Mouse (Mus musculus) testis, adult 2 months (tissue): ENCODE results near the gene Ccnt2. TPM values are rescaled to one million over a fixed set of nuclear protein-coding genes. Genes with fewer than 3 reads are reported as not detected.
A peak's percentile ranks its signal among the peaks of the same experiment; 100 is the strongest.
"Not testable (repeated sequence)": the region's sequence is repeated elsewhere in the genome, so short reads cannot be mapped to it uniquely, and the experiment has no call there.

Experiments used
- H3K27ac ChIP-seq: fragments of 200-500 bp; 2 replicates; pipeline ENCODE4 v1.5.1; 2012; ENCODE audit warnings: low read depth, low read length; ENCODE audit not compliant: control insufficient read depth, insufficient read depth
- H3K27me3 ChIP-seq: fragments of 200-500 bp; 2 replicates; pipeline ENCODE4 v1.6.1; 2012; ENCODE audit warnings: mild to moderate bottlenecking, low read length, moderate library complexity; ENCODE audit not compliant: control insufficient read depth, insufficient read depth
- H3K36me3 ChIP-seq: fragments of 200-500 bp; 2 replicates; pipeline ENCODE4 v1.6.1; 2012; ENCODE audit warnings: mild to moderate bottlenecking, low read length; ENCODE audit not compliant: control insufficient read depth, insufficient read depth
- H3K4me1 ChIP-seq: fragments of 200-500 bp; 2 replicates; pipeline ENCODE4 v1.6.1; 2012; ENCODE audit warnings: low read length; ENCODE audit not compliant: control insufficient read depth, insufficient read depth
- H3K4me3 ChIP-seq: fragments of 200-500 bp; 2 replicates; pipeline ENCODE4 v1.5.1; 2012; ENCODE audit warnings: low read depth, mild to moderate bottlenecking, low read length, moderate library complexity, mixed read lengths; ENCODE audit not compliant: control insufficient read depth
- CTCF ChIP-seq: fragments of 200-500 bp; IDR thresholded peaks from 2 replicates; pipeline ENCODE4 v1.5.1; 2012; ENCODE audit warnings: low read depth, mild to moderate bottlenecking, inconsistent platforms, low read length, moderate library complexity; ENCODE audit not compliant: control insufficient read depth, insufficient read depth, insufficient replicate concordance
- POLR2A ChIP-seq: fragments of 200-500 bp; IDR thresholded peaks from 2 replicates; pipeline ENCODE4 v1.6.1; 2012; ENCODE audit warnings: low read depth, mild to moderate bottlenecking, inconsistent platforms, low read length, moderate library complexity; ENCODE audit not compliant: control insufficient read depth
- polyA plus RNA-seq: library from polyadenylated mRNA; depleted of rRNA; stranded (reverse); fragments of >200 nt; gene quantifications from 2 replicates; pipeline ENCODE4 v1.2.3, GENCODE M21; 2012

Ccnt2 gene
- polyA plus RNA-seq, 1 experiment: 10.9 TPM

DNA sequence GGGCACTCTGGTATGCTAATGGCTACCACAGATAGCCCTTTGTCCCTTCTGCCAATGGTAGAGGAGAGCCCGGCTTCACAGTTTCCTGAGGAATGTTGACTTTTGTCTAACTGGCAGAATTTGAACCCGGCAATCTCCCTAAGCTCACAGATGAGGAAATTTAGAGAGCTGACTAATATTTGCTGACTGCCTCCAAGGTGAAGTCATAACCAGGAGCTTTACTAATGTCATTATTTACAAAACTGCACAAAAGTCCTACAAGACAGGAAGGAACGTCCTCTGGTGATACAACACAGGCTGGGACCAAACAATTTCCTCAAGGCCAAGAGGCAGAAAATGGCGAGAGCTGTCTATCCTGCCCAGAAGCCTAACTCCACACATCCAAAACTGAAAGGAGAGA, 18.2 kb upstream of the Ccnt2 start:
- H3K27ac ChIP-seq: no peak overlapping the region
- no peak for TF ChIP-seq POLR2A
- no peak for TF ChIP-seq CTCF

DNA sequence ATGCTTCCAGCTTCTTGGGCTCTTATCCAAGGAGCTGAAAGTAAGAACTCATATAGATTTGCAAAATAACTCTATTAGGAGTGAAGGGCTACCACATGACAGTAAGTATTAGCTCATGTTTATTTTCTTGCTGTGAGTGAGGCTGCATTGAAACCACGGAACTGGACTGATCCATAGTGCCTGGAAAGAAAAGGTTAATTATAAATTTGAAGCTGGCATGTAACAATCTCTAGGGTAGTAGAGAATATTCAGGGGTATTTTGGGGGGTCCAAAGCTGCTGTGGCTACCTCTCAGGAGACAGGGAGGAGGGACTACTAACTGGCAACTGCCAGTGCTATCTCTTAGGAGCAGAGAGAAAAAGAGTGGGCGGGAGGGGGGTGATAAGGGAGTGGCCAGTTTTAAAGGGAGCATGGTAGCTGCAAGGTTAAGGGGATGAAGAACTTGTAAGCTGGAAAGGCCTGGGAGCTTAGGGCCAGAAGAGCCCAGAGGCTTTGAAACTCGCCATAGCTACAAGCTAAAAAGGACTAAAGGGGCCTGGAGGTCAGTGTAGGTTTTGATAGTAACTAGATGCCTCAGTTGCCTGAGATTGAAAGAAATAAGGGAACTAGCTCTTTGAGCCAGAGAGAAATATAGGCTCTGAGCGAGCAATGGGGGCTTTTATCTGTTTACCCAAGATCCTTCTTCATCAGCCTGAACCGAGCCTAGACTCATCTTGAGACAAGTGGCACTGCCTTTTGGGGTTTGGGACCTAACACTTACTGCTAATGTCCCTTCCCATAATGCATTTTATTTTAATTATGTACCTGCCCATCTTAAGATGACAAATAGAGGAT, 17.4 kb upstream of the Ccnt2 start:
- TF ChIP-seq POLR2A (no peak), CTCF (no peak)
- Histone ChIP-seq H3K27ac (no peak overlapping the region), H3K4me3 (no peak overlapping the region), H3K27me3 (no peaks in the 10 kb centered on the region), H3K36me3 (no peaks in the 10 kb centered on the region), H3K4me1 (no peaks in the 10 kb centered on the region)

More for the DNA sequence above, 18.2 kb upstream of the Ccnt2 start:
- H3K4me1 ChIP-seq: no peaks in the 10 kb centered on the region
- H3K36me3 ChIP-seq: no peaks in the 10 kb centered on the region
- H3K27me3 ChIP-seq: no peaks in the 10 kb centered on the region
- no peak overlapping the region for H3K4me3 ChIP-seq

DNA sequence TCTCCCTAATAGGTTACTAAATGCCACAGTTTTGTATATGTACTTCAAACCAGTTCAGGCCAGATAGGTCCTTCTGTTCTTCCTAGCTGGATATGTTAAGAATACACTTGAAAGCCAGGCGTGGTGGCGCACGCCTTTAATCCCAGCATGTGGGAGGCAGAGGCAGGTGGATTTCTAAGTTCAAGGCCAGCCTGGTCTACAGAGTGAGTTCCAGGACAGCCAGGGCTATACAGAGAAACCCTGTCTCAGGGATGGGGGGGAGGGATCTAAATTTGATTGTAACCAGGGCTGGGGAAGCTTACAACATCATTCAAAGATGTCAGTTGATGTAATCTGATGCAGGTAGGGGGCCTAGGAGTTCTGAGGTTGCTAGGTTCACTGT, 16.8 kb upstream of the Ccnt2 start:
- not testable (repeated sequence) for H3K4me3 ChIP-seq, H3K27me3 ChIP-seq

DNA sequence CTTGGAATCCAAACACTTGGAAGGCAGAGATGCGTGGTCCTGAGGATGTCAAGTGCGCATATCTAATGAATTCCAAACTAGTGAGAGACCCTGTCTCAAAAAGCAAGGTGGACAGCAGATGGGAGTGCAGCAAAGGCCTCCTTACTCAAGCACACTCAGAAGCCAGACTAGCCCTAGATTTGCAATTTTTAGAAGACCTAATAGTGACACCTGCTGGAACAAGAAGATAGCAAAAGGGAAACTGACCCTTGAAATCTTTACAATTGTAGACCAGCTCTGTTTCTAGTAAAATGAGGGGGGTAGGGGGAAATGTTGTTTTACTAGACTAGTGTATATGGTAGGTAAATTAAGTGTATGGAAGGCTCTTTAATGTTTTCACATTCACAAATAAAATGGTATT, 8.5 kb upstream of the Ccnt2 start:
- no peaks in the 10 kb centered on the region for H3K36me3 ChIP-seq
- no peaks in the 10 kb centered on the region for H3K4me1 ChIP-seq
- TF ChIP-seq CTCF (no peak), POLR2A (no peak)
- no peak overlapping the region for H3K4me3 ChIP-seq
- H3K27me3 ChIP-seq: no peaks in the 10 kb centered on the region
- H3K27ac ChIP-seq: no peak overlapping the region

More for the DNA sequence above, 16.8 kb upstream of the Ccnt2 start:
- H3K4me1 ChIP-seq, H3K36me3 ChIP-seq, H3K27ac ChIP-seq: not testable (repeated sequence)

DNA sequence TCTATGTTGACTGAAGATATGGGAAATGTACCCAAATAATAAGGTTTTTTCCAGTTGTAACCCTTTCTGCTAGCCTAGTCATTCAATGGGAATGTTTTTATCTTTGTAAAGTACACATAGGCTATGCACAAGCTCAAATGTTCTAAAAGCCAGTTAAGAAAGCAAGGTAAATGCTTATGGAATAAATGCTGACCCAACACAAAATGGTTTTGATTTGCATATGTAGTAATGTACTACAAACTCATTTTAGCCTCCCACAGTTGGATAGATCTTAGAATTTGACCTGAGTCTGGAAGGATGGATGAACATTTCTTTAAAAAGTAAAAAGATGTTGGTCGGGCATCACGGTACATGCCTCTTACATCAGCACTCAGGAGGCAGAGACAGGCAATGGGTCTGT, 7.2 kb upstream of the Ccnt2 start:
- no peak overlapping the region for H3K27ac ChIP-seq
- no peak overlapping the region for H3K4me3 ChIP-seq
- no peak for TF ChIP-seq CTCF
- H3K27me3 ChIP-seq: no peaks in the 10 kb centered on the region
- H3K4me1 ChIP-seq: no peaks in the 10 kb centered on the region
- no peaks in the 10 kb centered on the region for H3K36me3 ChIP-seq

DNA sequence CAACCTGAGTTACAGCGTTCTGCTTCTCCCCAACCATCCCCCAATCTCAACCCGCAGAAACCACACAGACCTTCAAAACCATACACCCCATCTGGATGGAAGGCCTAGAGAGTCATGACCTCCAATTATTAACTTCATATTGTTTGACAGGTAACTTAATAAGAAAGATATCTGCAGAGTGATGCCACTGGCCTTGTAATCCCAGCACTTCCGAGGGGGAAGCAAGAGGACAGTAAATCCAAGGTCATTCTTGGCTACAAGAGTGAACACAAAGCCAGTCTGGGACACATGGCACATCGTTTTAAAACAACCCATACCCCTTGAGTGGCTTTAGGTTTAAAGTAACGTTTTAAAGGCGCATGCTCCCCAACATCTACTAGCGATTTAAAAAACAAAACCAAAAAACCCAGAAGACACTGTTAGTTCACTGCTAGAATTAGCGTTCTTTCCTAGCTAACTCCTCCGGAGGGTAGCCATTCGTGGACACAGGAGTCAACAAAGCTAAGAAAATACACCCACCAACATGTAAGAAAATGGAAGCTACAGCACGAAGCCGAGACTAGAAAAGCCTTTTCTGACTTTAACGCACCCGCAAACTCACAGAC, 664 bp upstream of the Ccnt2 start:
- peaks cover 4% of the 10 kb centered on the region; the same call in 1 of the 2 replicates for H3K4me1 ChIP-seq
- no peak for TF ChIP-seq POLR2A
- no peak for TF ChIP-seq CTCF
- no peaks in the 10 kb centered on the region for H3K36me3 ChIP-seq
- H3K27ac ChIP-seq: peak overlapping the region; percentile 98
- no peaks in the 10 kb centered on the region for H3K27me3 ChIP-seq
- peak overlapping the region; percentile 97 for H3K4me3 ChIP-seq

DNA sequence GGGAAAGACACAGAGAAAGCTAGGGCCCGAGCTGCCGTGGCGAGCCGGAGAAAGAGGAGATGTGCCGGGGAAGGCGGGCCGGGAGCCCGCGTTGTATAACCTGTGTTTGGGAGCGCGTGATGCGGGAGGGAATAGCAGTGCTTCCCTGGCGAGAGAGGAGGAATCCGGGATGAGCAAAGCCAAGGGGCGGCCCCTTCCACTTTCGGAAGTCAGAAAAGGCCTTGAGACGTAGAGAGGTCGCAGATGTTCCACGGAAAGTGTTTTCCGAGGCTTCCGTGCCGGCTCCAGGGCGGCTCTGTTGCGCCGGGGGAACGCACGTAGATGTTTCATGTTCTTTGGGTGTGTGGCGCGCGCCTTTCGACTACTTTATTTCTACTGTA, 527 bp downstream of the Ccnt2 start:
- Histone ChIP-seq H3K4me1 (peaks cover 4% of the 10 kb centered on the region; the same call in 1 of the 2 replicates), H3K27me3 (no peaks in the 10 kb centered on the region), H3K27ac (peak overlapping the region; percentile 98), H3K36me3 (no peaks in the 10 kb centered on the region), H3K4me3 (peak overlapping the region; percentile 98)
- TF ChIP-seq POLR2A (no peak), CTCF (no peak)
